ENCODE assay signal across 9 mouse cellular contexts in genomic region chr4:32601135-32601534, GRCm38 (mm10). TPM values are rescaled to one million over a fixed set of nuclear protein-coding genes. Genes with fewer than 3 reads are reported as not detected.
DNase-seq lines count a peak whose midpoint lies in the region; ATAC-seq and TF ChIP-seq lines count a peak whose summit lies in the region.
"Had no signal": no experiment of that assay in that cellular context is flagged by ENCODE, and none has a peak within 500 bp of the region (broad histone marks: within the 10 kb centered on the region; RNA-seq: fewer than 3 reads in every experiment).

No protein-coding gene starts in this region.

- H3K27me3 ChIP-seq in kidney, embryonic 16.5 days (ENCODE audit: insufficient read depth, low read length): no peaks in the 10 kb centered on the region
- no peaks in the 10 kb centered on the region for H3K27me3 ChIP-seq in intestine, postnatal 0 days (replicated peaks; ENCODE audit: control insufficient read depth, insufficient read depth, low read length)

- no peak overlapping the region for H3K4me3 ChIP-seq in kidney, embryonic 16.5 days (ENCODE audit: low read length)
- H3K4me3 ChIP-seq in intestine, postnatal 0 days (ENCODE audit: low read depth, low read length): no peak overlapping the region

- H3K36me3 ChIP-seq in kidney, embryonic 16.5 days (ENCODE audit: insufficient read depth, low read length): no peaks in the 10 kb centered on the region
- no peaks in the 10 kb centered on the region for H3K36me3 ChIP-seq in intestine, postnatal 0 days (ENCODE audit: control insufficient read depth, insufficient read depth)

- intact Hi-C loops in heart, postnatal 10 days (cut with DNase I): no loop called here

- no peak overlapping the region for H3K4me2 ChIP-seq in kidney, embryonic 16.5 days (replicated peaks; ENCODE audit: low read depth, low read length)
- H3K4me2 ChIP-seq in intestine, postnatal 0 days (replicated peaks; ENCODE audit: low read depth): no peak overlapping the region

- WGBS in kidney, embryonic 16.5 days: 24% methylated on average over 12 of the region's 12 CpGs
- WGBS in intestine, postnatal 0 days: 22% methylated on average over 12 of the region's 12 CpGs

- no peaks in the 10 kb centered on the region for H3K9me3 ChIP-seq in kidney, embryonic 16.5 days (ENCODE audit: low read length)
- H3K9me3 ChIP-seq in intestine, postnatal 0 days (ENCODE audit: control insufficient read depth): no peaks in the 10 kb centered on the region

- TF ChIP-seq CTCF in intestine, postnatal 0 days (IDR thresholded peaks at IDR 0.05; ENCODE audit: low read depth): no peak

- no peaks in the 10 kb centered on the region for H3K4me1 ChIP-seq in kidney, embryonic 16.5 days (ENCODE audit: insufficient read depth, low read length)
- no peaks in the 10 kb centered on the region for H3K4me1 ChIP-seq in intestine, postnatal 0 days (replicated peaks; ENCODE audit: control insufficient read depth, insufficient read depth, low read length)

- peak; percentile 67 to 83 for DNase-seq in heart, postnatal 10 days
- DNase-seq in heart, adult 11 months: no peak
- peak; percentile 70 to 74 for DNase-seq in B cell, adult 2 months
- peak; percentile 84 for DNase-seq in adrenal gland, postnatal 14 days
- DNase-seq in mesoderm, embryonic 11.5 days (ENCODE audit: low read depth, low spot score): peak; percentile 87
- no peak for DNase-seq in cerebellum, adult 9-10 months

- H3K9ac ChIP-seq in kidney, embryonic 16.5 days (replicated peaks; ENCODE audit: low read length): no peak overlapping the region
- H3K9ac ChIP-seq in intestine, postnatal 0 days (ENCODE audit: low read depth, low read length): no peak overlapping the region

- H3K27ac ChIP-seq in kidney, embryonic 16.5 days (ENCODE audit: low read length): no peak overlapping the region
- no peak overlapping the region for H3K27ac ChIP-seq in intestine, postnatal 0 days (ENCODE audit: low read depth, low read length)

- peak; percentile 35; the same call in 1 of the 2 replicates for ATAC-seq in kidney, embryonic 16.5 days (ENCODE audit: low FRiP score, low TSS enrichment)
- no peak for ATAC-seq in intestine, postnatal 0 days

RNA-seq across cellular contexts. Expression of gene Gja10, which starts 1.4 kb away (rescaled TPM):
- not detected for total RNA-seq in heart, postnatal 10 days (2021)
- total RNA-seq in adrenal gland, postnatal 14 days (2021): not detected in 2 replicates
- not detected in 2 replicates for polyA plus RNA-seq in kidney, embryonic 16.5 days (2015; fragmentation: Nextera tagmentation; extraction: Ambion mirVana)
- not detected in 2 replicates for polyA plus RNA-seq in intestine, postnatal 0 days (2015; fragmentation: Nextera tagmentation; extraction: Ambion mirVana)
- total RNA-seq: layer of hippocampus, postnatal 25 days had no signal

RNA-seq across cellular contexts. Expression of gene Casp8ap2, which starts 14.1 kb away (rescaled TPM):
- 1 to 10 TPM; 7.2 to 9.0 TPM for total RNA-seq in heart, postnatal 10 days (2021)
- 9.9 and 13.2 TPM in 2 replicates for total RNA-seq in adrenal gland, postnatal 14 days (2021)
- 55.4 and 57.7 TPM in 2 replicates for polyA plus RNA-seq in kidney, embryonic 16.5 days (2015; fragmentation: Nextera tagmentation; extraction: Ambion mirVana)
- polyA plus RNA-seq in intestine, postnatal 0 days (2015; fragmentation: Nextera tagmentation; extraction: Ambion mirVana): 18.4 and 19.2 TPM in 2 replicates

RNA-seq across cellular contexts. Expression of gene Mdn1, which starts 55.8 kb away (rescaled TPM):
- 10 to 100 TPM; 12.8 to 17.1 TPM for total RNA-seq in heart, postnatal 10 days (2021)
- 30.0 and 31.4 TPM in 2 replicates for total RNA-seq in adrenal gland, postnatal 14 days (2021)
- polyA plus RNA-seq in kidney, embryonic 16.5 days (2015; fragmentation: Nextera tagmentation; extraction: Ambion mirVana): 12.1 and 15.6 TPM in 2 replicates
- 3.9 and 4.6 TPM in 2 replicates for polyA plus RNA-seq in intestine, postnatal 0 days (2015; fragmentation: Nextera tagmentation; extraction: Ambion mirVana)

Comparison
In these comparisons a context has a peak if more than half of its experiments do, and no peak if none do; other contexts are left out.
1. DNase-seq: peak in heart, postnatal 10 days (2 of 2), B cell, adult 2 months (2 of 2), adrenal gland, postnatal 14 days (single experiment) and mesoderm, embryonic 11.5 days (single experiment); none in heart, adult 11 months (single experiment) and cerebellum, adult 9-10 months (single experiment).